Mouse (Mus musculus) stomach, postnatal 0 days (tissue): ENCODE data around the gene Rad51c. TPM values are rescaled to one million over a fixed set of nuclear protein-coding genes. Genes with fewer than 3 reads are reported as not detected.
"Not testable (repeated sequence)": the region's sequence is repeated elsewhere in the genome, so short reads cannot be mapped to it uniquely, and the experiment has no call there.

Experiments
- ATAC-seq: fragments of 200-750 bp; cut with Nextera tagmentation; 2 replicates; pipeline ENCODE4 v1.8.0; 2017; ENCODE audit not compliant: low FRiP score, low TSS enrichment
- DNase-seq: peaks from one replicate; pipeline ENCODE4 v3.0.0-alpha.2; 2016; ENCODE audit warnings: low spot score
- H3K27ac ChIP-seq: fragments of 300-500 bp; sonication (generic); replicated peaks from 2 replicates; pipeline ENCODE4 v1.5.1; 2014; ENCODE audit warnings: mild to moderate bottlenecking, control low read depth
- H3K27me3 ChIP-seq: fragments of 300-500 bp; sonication (generic); 2 replicates; pipeline ENCODE4 v1.6.1; 2014; ENCODE audit warnings: low read length; ENCODE audit not compliant: control insufficient read depth, insufficient read depth
- H3K36me3 ChIP-seq: fragments of 300-500 bp; sonication (generic); 2 replicates; pipeline ENCODE4 v1.6.1; 2014; ENCODE audit warnings: low read length, mixed read lengths; ENCODE audit not compliant: control insufficient read depth, insufficient read depth
- H3K4me1 ChIP-seq: fragments of 300-500 bp; sonication (generic); replicated peaks from 2 replicates; pipeline ENCODE4 v1.6.1; 2014; ENCODE audit warnings: antibody characterized with exemption; ENCODE audit not compliant: control insufficient read depth, insufficient read depth
- H3K4me2 ChIP-seq: fragments of 300-500 bp; sonication (generic); replicated peaks from 2 replicates; pipeline ENCODE4 v1.6.1; 2014; ENCODE audit warnings: low read depth, mild to moderate bottlenecking, control low read depth, moderate library complexity
- H3K4me3 ChIP-seq: fragments of 300-500 bp; sonication (generic); 2 replicates; pipeline ENCODE4 v1.5.1; 2014; ENCODE audit warnings: low read depth, low read length, control low read depth
- H3K9ac ChIP-seq: fragments of 300-500 bp; sonication (generic); 2 replicates; pipeline ENCODE4 v1.6.1; 2014; ENCODE audit warnings: mild to moderate bottlenecking, low read length, control low read depth, mixed read lengths
- H3K9me3 ChIP-seq: fragments of 300-500 bp; sonication (generic); 2 replicates; pipeline ENCODE4 v1.6.1; 2016; ENCODE audit warnings: low read length; ENCODE audit not compliant: control insufficient read depth
- CTCF ChIP-seq: IDR thresholded peaks from 2 replicates; pipeline ENCODE4 v1.5.1; 2016; ENCODE audit warnings: antibody characterized with exemption, low read depth, mild to moderate bottlenecking, moderate library complexity
- EP300 ChIP-seq: optimal IDR thresholded peaks from 2 replicates; pipeline ENCODE3; 2016; ENCODE audit warnings: antibody characterized with exemption
- WGBS: fragments of 180-500 bp; shearing (Covaris S2); extraction: QIAGEN DNeasy Blood & Tissue Kit; methylation state at CpG from one replicate; pipeline ENCODE4 v1.1.7; 2014; 5-methylcytosine and 5-hydroxymethylcytosine counted together
- polyA plus RNA-seq: library from polyadenylated mRNA; unstranded; fragments of >200 nt; fragmentation: Nextera tagmentation; extraction: Ambion mirVana; gene quantifications from 2 replicates; pipeline ENCODE4 v1.2.1, GENCODE M21; 2015

Gene Rad51c
- polyA plus RNA-seq, 1 experiment from 2014 or later: 1.8 TPM

DNA sequence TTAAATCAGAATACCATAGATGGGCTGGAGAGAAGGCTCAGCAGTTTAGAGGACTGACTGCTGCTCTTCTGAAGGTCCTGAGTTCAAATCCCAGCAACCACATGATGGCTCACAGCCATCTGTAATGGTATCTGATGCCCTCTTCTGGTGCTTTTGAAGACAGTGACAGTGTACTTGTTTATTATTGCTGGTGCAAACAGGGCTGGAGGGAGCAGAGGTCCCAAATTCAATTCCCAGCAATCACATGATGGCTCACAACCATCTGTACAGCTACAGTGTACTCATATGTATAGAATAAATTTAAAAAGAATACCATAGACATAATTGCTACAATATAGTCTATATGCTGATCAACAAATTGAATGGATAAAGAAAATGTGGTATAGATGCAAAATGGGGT, 42.7 kb upstream of the Rad51c start:
- H3K4me2 ChIP-seq: no peak overlapping the region
- TF ChIP-seq EP300 (no peak), CTCF (peak; percentile 17; the same call in 1 of the 2 replicates)
- H3K27me3 ChIP-seq: no peaks in the 10 kb centered on the region
- ATAC-seq (no peak), DNase-seq (no peak)
- H3K4me1 ChIP-seq: no peaks in the 10 kb centered on the region
- no peak overlapping the region for H3K9ac ChIP-seq
- no peaks in the 10 kb centered on the region for H3K9me3 ChIP-seq
- H3K36me3 ChIP-seq: no peaks in the 10 kb centered on the region
- H3K27ac ChIP-seq: no peak overlapping the region
- no peak overlapping the region for H3K4me3 ChIP-seq

DNA sequence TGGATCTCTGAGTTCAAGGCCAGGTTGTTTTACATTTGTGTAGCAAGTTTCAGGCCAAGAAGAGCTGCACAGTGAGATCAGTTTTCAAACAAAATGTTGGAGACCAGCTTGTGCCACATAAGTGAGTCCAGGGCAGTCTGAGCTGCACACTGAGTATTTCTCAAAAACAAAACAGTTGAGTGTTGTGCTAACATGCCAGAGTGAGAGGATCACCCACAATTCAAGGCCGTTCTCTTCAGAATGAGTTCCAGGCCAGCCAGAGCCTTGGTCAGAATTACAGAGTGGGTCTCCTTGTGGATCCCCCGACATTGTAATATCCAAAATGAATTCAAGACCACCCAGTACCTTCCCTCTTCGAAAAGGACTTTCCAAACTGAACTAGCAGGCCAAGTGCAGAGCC, 41.4 kb upstream of the Rad51c start:
- DNase-seq (no peak), ATAC-seq (no peak)
- H3K4me2 ChIP-seq: no peak overlapping the region
- no peak overlapping the region for H3K4me3 ChIP-seq
- WGBS: 90% methylated on average over 3 of the region's 3 CpGs
- no peak for TF ChIP-seq EP300
- TF ChIP-seq CTCF: no peak
- no peak overlapping the region for H3K9ac ChIP-seq
- no peaks in the 10 kb centered on the region for H3K4me1 ChIP-seq
- H3K9me3 ChIP-seq: no peaks in the 10 kb centered on the region
- H3K36me3 ChIP-seq: no peaks in the 10 kb centered on the region
- H3K27me3 ChIP-seq: no peaks in the 10 kb centered on the region
- no peak overlapping the region for H3K27ac ChIP-seq

DNA sequence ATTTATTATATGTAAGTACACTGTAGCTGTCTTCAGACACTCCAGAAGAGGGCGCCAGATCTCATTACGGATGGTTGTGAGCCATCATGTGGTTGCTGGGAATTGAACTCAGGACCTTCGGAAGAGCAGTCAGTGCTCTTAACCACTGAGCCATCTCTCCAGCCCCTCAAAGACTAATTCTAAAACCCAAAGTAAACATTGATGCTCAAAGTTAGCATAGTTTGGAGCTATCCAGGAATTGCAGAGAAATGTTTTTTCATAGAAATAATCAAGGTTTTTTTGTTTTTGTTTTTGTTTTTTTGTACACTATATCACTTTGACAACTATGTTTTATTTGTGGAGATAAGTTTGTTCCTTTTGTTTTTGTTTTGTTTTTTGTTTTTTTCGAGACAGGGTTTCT, 40.8 kb upstream of the Rad51c start:
- not testable (repeated sequence) for ATAC-seq, H3K9me3 ChIP-seq
- 91% methylated on average over 2 of the region's 4 CpGs for WGBS

DNA sequence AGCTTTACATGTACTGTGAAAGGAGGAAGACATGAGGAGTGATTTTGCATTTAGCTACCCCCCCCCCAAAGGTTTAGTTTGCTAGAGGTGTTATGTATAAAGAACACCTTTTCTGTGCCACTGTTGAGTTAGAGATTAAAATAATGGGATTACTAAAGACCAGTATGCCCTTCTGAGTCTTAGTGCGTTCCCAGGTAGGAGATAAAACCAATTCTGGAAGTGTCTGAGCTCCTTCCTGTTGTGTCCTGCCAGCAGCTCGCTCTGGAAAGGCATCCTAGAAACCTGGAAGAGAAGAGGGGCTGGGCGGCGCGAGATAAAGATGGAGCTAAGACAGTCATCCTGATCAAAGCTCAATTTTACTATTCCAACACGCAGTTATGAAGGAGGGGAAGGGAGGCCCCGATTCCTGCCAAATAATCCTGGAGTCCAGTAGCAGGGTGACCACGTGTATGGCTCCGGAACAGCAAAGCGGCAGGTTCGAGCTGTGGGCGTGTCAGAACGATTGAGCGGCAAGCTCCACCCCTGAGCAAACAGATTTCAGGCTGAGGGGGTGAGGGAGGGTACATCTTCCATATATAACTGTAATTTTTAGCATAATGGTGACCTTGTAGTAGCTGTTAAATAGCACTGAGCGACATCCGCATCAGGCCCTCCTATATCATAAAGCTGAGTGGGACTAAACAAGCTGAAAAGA, 40.1 kb upstream of the Rad51c start:
- Histone ChIP-seq H3K4me2 (no peak overlapping the region), H3K9ac (no peak overlapping the region)
- WGBS: 8% methylated on average over 16 of the region's 16 CpGs

More for the DNA sequence above, 40.8 kb upstream of the Rad51c start:
- not testable (repeated sequence) for H3K9ac ChIP-seq, H3K36me3 ChIP-seq, H3K27ac ChIP-seq, H3K4me1 ChIP-seq, H3K4me3 ChIP-seq, H3K27me3 ChIP-seq, DNase-seq, H3K4me2 ChIP-seq

DNA sequence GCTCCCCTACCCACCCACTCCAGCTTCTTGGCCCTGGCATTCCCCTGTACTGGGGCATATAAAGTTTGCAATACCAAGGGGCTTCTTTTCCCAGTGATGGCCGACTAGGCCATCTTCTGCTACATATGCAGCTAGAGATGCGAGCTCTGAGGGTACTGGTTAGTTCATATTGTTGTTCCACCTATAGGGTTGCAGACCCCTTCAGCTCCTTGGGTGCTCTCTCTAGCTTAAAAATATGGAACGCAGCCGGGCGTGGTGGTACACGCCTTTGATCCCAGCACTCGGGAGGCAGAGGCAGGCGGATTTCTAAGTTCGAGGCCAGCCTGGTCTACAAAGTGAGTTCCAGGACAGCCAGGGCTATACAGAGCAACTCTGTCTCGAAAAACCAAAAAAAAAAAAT, 39.3 kb upstream of the Rad51c start:
- not testable (repeated sequence) for H3K36me3 ChIP-seq, H3K9me3 ChIP-seq, H3K9ac ChIP-seq, H3K27me3 ChIP-seq, H3K27ac ChIP-seq, H3K4me3 ChIP-seq, ATAC-seq, H3K4me1 ChIP-seq, DNase-seq, H3K4me2 ChIP-seq
- WGBS: 62% methylated on average over 10 of the region's 10 CpGs

More for the DNA sequence above, 40.1 kb upstream of the Rad51c start:
- Histone ChIP-seq H3K4me1 (no peaks in the 10 kb centered on the region), H3K27me3 (no peaks in the 10 kb centered on the region), H3K4me3 (no peak overlapping the region), H3K36me3 (no peaks in the 10 kb centered on the region), H3K9me3 (no peaks in the 10 kb centered on the region), H3K27ac (no peak overlapping the region)
- DNase-seq (peak; percentile 38), ATAC-seq (no peak)
- no peak for TF ChIP-seq CTCF
- no peak for TF ChIP-seq EP300

DNA sequence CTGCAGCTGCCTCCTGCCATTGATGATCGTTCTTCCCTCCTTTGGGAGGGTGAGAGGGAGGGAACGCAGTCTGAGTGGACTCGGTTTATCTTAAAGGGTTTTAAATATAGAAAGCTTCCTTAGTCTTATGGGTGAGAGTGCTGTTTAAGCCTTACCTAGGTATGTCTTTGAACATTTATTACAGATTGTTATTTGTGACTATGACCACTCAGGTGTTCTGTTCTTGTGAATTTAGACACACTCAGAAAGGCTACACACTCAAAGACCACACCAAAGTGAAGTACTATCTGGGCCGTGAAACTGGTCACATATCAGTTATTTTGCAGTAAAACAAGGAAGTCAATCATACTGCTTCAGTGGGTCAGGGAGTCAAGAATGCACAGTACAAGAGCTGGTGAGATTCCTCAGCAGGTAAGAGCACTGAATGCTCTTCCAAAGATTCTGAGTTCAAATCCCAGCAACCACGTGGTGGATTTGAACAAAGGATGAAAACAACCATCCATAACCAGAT, 38.7 kb upstream of the Rad51c start:
- no peak for ATAC-seq
- Histone ChIP-seq H3K27ac (peak overlapping the region; percentile 41; the same call in 1 of the 2 replicates), H3K4me2 (no peak overlapping the region), H3K36me3 (no peaks in the 10 kb centered on the region), H3K27me3 (no peaks in the 10 kb centered on the region), H3K9me3 (no peaks in the 10 kb centered on the region), H3K4me1 (no peaks in the 10 kb centered on the region), H3K4me3 (no peak overlapping the region), H3K9ac (no peak overlapping the region)
- WGBS: 0% methylated on average over 5 of the region's 5 CpGs
- DNase-seq: peak; percentile 55
- TF ChIP-seq CTCF: no peak
- peak; percentile 8 for TF ChIP-seq EP300
